Mouse (Mus musculus) lung, embryonic 16.5 days (tissue): ENCODE results near the gene Kdm2a. TPM values are rescaled to one million over a fixed set of nuclear protein-coding genes. Genes with fewer than 3 reads are reported as not detected.
"Not testable (repeated sequence)": the region's sequence is repeated elsewhere in the genome, so short reads cannot be mapped to it uniquely, and the experiment has no call there.

Source experiments
- ATAC-seq: fragments of 200-750 bp; cut with Nextera tagmentation; 2 replicates; pipeline ENCODE4 v1.8.0; 2017; ENCODE audit warnings: low read depth, mild to moderate bottlenecking, moderate library complexity
- H3K27ac ChIP-seq: fragments of 300-500 bp; sonication (generic); 2 replicates; pipeline ENCODE4 v1.5.1; 2014; ENCODE audit warnings: mild to moderate bottlenecking, control low read depth, low read length
- H3K27me3 ChIP-seq: fragments of 300-500 bp; sonication (generic); 2 replicates; pipeline ENCODE4 v1.6.1; 2014; ENCODE audit warnings: low read depth, low read length, mixed read lengths; ENCODE audit not compliant: control insufficient read depth, insufficient read depth
- H3K36me3 ChIP-seq: fragments of 300-500 bp; sonication (generic); 2 replicates; pipeline ENCODE4 v1.6.1; 2014; ENCODE audit warnings: low read length; ENCODE audit not compliant: control insufficient read depth, insufficient read depth
- H3K4me1 ChIP-seq: fragments of 300-500 bp; sonication (generic); replicated peaks from 2 replicates; pipeline ENCODE4 v1.6.1; 2014; ENCODE audit warnings: low read length, mixed read lengths; ENCODE audit not compliant: control insufficient read depth, insufficient read depth
- H3K4me2 ChIP-seq: fragments of 300-500 bp; sonication (generic); 2 replicates; pipeline ENCODE4 v1.6.1; 2014; ENCODE audit warnings: low read depth, low read length, control low read depth
- H3K4me3 ChIP-seq: fragments of 300-500 bp; sonication (generic); 2 replicates; pipeline ENCODE4 v1.5.1; 2014; ENCODE audit warnings: mild to moderate bottlenecking, low read length, control low read depth
- H3K9ac ChIP-seq: fragments of 300-500 bp; sonication (generic); 2 replicates; pipeline ENCODE4 v1.6.1; 2014; ENCODE audit warnings: low read length, control low read depth
- H3K9me3 ChIP-seq: fragments of 300-500 bp; sonication (generic); 2 replicates; pipeline ENCODE4 v1.6.1; 2016; ENCODE audit warnings: low read length; ENCODE audit not compliant: control insufficient read depth
- WGBS: fragments of 180-500 bp; shearing (Covaris S2); extraction: QIAGEN DNeasy Blood & Tissue Kit; methylation state at CpG from one replicate; pipeline ENCODE4 v1.1.7; 2014; 5-methylcytosine and 5-hydroxymethylcytosine counted together
- polyA plus RNA-seq: library from polyadenylated mRNA; unstranded; fragments of >200 nt; fragmentation: Nextera tagmentation; extraction: Ambion mirVana; gene quantifications from 2 replicates; pipeline ENCODE4 v1.2.1, GENCODE M21; 2015

The Kdm2a gene
- polyA plus RNA-seq, 1 experiment from 2014 or later = 42.9 TPM

GRCm38 (mm10) chr19:4396998-4397797 is 887 bp downstream of the Kdm2a start:
- 0 out of 2 replicates have a peak, but pooled peaks cover 3% of the 10 kb centered on the region for H3K36me3 ChIP-seq
- peak; percentile 96 for ATAC-seq
- WGBS = under 1% methylated on average over 42 of the region's 90 CpGs

DNA sequence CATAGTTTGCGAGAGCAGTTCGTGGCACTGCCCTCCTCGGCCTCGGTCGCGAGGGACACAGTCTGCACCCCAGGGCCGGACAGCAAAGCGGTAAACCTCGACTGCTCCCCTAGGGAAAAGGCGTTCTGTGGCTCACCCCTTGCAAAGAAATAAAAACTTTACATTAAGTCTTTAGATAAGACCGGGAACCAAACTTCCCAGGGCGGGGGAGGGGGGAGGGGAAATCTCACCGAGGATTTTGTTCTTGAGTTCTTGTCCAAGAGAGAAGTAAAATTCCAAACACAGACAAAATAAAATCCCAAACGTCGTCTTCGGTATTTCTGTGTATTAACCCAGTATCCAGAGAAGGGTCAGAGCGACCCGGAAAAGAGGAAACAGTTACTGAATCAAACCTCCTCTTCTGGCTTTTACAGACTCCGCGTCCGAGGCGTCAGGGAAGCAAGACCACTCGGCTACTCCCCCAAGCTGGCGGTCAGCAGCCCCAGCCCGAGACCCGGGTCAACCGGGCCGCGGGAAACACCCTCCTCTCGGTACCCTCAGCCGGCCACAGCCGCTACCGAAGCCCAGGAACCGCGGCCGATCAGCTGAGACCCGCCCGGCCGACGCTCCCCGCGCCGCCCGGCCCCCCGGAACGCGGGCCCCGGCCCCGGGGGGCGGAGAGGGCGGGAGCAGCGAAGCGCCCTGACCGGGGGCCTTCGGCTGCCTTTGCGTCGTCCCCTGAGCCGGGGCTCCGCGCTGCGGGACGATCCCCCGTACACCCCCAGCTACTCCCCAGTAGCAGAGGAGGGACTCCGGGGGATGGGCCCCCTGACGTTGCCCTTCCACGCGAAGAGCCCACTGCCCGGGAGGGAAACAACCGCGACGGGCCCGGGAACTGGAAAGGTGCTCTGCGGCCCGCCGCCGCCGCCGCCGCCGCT is 1.7 kb downstream of the Kdm2a start:
- peak overlapping the region; percentile 97 for H3K9ac ChIP-seq
- 0 out of 2 replicates have a peak, but pooled peaks cover 3% of the 10 kb centered on the region for H3K36me3 ChIP-seq
- H3K27ac ChIP-seq = peak overlapping the region; percentile 92
- H3K4me3 ChIP-seq = peak overlapping the region; percentile 91
- peaks cover 16% of the 10 kb centered on the region; the same call in 1 of the 2 replicates for H3K4me1 ChIP-seq
- peak overlapping the region; percentile 86 for H3K4me2 ChIP-seq
- H3K27me3 ChIP-seq = no peaks in the 10 kb centered on the region
- peak; percentile 32 for ATAC-seq
- no peaks in the 10 kb centered on the region for H3K9me3 ChIP-seq
- under 1% methylated on average over 59 of the region's 80 CpGs for WGBS

More at GRCm38 (mm10) chr19:4396998-4397797, 887 bp downstream of the Kdm2a start:
- Histone ChIP-seq H3K4me2 (peak overlapping the region; percentile 93), H3K27ac (peak overlapping the region; percentile 92), H3K9ac (peak overlapping the region; percentile 97), H3K27me3 (no peaks in the 10 kb centered on the region), H3K9me3 (no peaks in the 10 kb centered on the region), H3K4me3 (peak overlapping the region; percentile 91), H3K4me1 (peaks cover 16% of the 10 kb centered on the region; the same call in 1 of the 2 replicates)

DNA sequence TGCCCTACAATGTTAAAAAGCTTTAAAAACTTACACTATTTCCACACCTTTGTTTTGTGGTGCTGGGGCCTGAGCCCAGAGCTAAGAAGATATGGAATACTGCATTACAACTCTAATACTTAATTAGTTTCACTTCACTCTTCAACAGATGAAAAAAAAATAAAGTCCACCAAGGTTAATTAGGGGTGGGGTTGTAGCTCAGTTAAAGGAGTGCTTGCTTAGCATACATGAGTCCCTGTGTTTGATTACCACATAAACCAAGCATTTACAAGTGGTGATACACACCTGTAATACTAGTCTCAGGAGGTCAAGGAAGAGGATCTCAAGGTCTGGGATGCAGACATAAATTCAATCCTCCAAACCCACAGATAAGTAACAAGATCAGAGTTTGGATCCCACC is 10.8 kb downstream of the Kdm2a start:
- Histone ChIP-seq H3K9me3 (no peaks in the 10 kb centered on the region), H3K4me2 (no peak overlapping the region), H3K27ac (no peak overlapping the region), H3K4me3 (no peak overlapping the region), H3K4me1 (no peaks in the 10 kb centered on the region), H3K36me3 (peaks cover 9% of the 10 kb centered on the region; the same call in 1 of the 2 replicates), H3K27me3 (no peaks in the 10 kb centered on the region), H3K9ac (no peak overlapping the region)
- no peak for ATAC-seq

DNA sequence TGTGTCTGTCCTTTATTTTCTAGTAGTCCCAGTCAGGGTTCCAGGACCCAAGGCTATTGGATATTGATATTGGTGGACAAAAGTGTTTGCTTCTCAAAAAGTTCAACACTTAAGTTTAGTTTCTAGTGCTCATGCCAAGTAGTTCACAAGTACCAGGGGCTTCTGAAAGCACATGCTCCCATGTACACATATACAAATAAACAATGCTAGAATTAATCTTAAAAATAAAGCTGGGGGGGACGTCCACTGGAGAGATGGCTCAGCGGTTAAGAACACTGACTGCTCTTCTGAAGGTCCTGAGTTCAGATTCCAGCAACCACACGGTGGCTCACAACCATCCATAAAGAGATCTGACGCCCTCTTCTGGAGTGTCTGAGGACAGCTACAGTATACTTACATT is 13.1 kb downstream of the Kdm2a start:
- Histone ChIP-seq H3K27ac (no peak overlapping the region), H3K9ac (no peak overlapping the region), H3K4me2 (no peak overlapping the region), H3K36me3 (peaks cover 9% of the 10 kb centered on the region; the same call in 1 of the 2 replicates), H3K9me3 (no peaks in the 10 kb centered on the region), H3K4me1 (no peaks in the 10 kb centered on the region), H3K4me3 (no peak overlapping the region), H3K27me3 (no peaks in the 10 kb centered on the region)
- ATAC-seq = no peak
- WGBS = 72% methylated on average over 4 of the region's 4 CpGs

DNA sequence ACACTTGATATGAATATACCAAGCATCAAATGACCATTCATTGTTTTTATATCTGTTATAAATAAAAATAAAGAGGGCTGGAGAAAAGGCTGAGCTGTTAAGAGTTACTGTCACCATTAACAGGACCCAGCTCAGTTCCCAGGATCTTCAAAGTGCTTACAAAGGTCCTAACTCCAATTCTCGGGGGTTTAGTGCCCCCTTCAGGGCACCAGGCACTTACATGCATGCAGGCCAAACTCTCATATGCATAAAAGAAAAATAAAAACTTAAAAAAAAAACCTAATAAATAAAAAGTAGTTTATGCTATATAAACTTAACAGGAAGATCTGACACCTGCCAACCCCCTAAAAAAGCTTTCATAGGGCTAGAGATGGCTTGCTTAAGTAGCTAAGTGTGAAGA is 13.8 kb downstream of the Kdm2a start:
- H3K27me3 ChIP-seq = no peaks in the 10 kb centered on the region
- no peak overlapping the region for H3K4me2 ChIP-seq
- ATAC-seq = no peak
- peaks cover 9% of the 10 kb centered on the region; the same call in 1 of the 2 replicates for H3K36me3 ChIP-seq
- no peak overlapping the region for H3K27ac ChIP-seq
- 28% methylated on average over 1 of the region's 1 CpGs for WGBS
- H3K4me3 ChIP-seq = no peak overlapping the region
- no peaks in the 10 kb centered on the region for H3K4me1 ChIP-seq
- H3K9me3 ChIP-seq = no peaks in the 10 kb centered on the region
- H3K9ac ChIP-seq = no peak overlapping the region

- no peak overlapping the region for H3K4me2 ChIP-seq
- no peak for ATAC-seq
- H3K36me3 ChIP-seq = peaks cover 9% of the 10 kb centered on the region; the same call in 1 of the 2 replicates
- H3K4me1 ChIP-seq = no peaks in the 10 kb centered on the region
- H3K9me3 ChIP-seq = no peaks in the 10 kb centered on the region
- H3K27me3 ChIP-seq = no peaks in the 10 kb centered on the region
- H3K27ac ChIP-seq = no peak overlapping the region
- no peak overlapping the region for H3K9ac ChIP-seq
- no peak overlapping the region for H3K4me3 ChIP-seq
These were observed 14.8 kb downstream of the Kdm2a start for GRCm38 (mm10) chr19:4383306-4383705.

DNA sequence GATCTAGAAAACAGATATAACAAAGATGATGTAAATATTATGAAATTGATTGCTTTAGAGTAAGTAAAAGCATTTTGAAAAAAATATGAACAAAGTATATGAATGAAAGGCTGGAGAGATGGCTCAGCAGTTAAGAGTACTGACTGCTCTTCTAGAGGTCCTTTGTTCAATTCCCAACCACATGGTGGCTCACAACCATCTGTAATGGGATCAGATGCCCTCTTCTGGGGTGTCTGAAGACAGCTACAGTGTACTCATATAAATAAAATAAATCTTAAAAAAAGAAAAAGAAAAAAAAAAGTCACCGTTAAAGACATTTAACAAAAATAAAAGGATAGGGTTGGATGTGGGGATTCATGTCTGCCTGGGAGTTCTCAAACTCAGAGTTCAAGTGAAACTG is 15.8 kb downstream of the Kdm2a start:
- H3K4me2 ChIP-seq, H3K27ac ChIP-seq, H3K4me3 ChIP-seq, H3K36me3 ChIP-seq, H3K27me3 ChIP-seq, ATAC-seq, H3K4me1 ChIP-seq, H3K9ac ChIP-seq, H3K9me3 ChIP-seq: not testable (repeated sequence)
- 58% methylated on average over 1 of the region's 1 CpGs for WGBS

- no peak overlapping the region for H3K4me2 ChIP-seq
- H3K9ac ChIP-seq = no peak overlapping the region
- no peaks in the 10 kb centered on the region for H3K4me1 ChIP-seq
- peaks cover 2% of the 10 kb centered on the region; the same call in 1 of the 2 replicates for H3K36me3 ChIP-seq
- H3K27ac ChIP-seq = no peak overlapping the region
- H3K27me3 ChIP-seq = no peaks in the 10 kb centered on the region
- no peaks in the 10 kb centered on the region for H3K9me3 ChIP-seq
- ATAC-seq = no peak
- H3K4me3 ChIP-seq = no peak overlapping the region
- 72% methylated on average over 2 of the region's 2 CpGs for WGBS
These were observed 27.4 kb downstream of the Kdm2a start for GRCm38 (mm10) chr19:4370656-4371055.

- H3K4me1 ChIP-seq = no peaks in the 10 kb centered on the region
- WGBS = 80% methylated on average over 1 of the region's 1 CpGs
- no peak overlapping the region for H3K4me3 ChIP-seq
- peaks cover 2% of the 10 kb centered on the region; the same call in 1 of the 2 replicates for H3K36me3 ChIP-seq
- H3K27me3 ChIP-seq = no peaks in the 10 kb centered on the region
- H3K9me3 ChIP-seq = no peaks in the 10 kb centered on the region
- H3K4me2 ChIP-seq = no peak overlapping the region
- no peak overlapping the region for H3K27ac ChIP-seq
- no peak overlapping the region for H3K9ac ChIP-seq
- ATAC-seq = no peak
These were observed 27.8 kb downstream of the Kdm2a start for GRCm38 (mm10) chr19:4370254-4370653.
